Mouse (Mus musculus) midbrain, embryonic 13.5 days (tissue): ENCODE measurements around the gene Fuca1. TPM values are rescaled to one million over a fixed set of nuclear protein-coding genes. Genes with fewer than 3 reads are reported as not detected.
A peak's percentile ranks its signal among the peaks of the same experiment; 100 is the strongest.
"Not testable (repeated sequence)": the region's sequence is repeated elsewhere in the genome, so short reads cannot be mapped to it uniquely, and the experiment has no call there.

Source experiments
- ATAC-seq: fragments of 200-750 bp; cut with Nextera tagmentation; 2 replicates; pipeline ENCODE4 v1.8.0; 2017; ENCODE audit warnings: mild to moderate bottlenecking, moderate TSS enrichment, moderate library complexity
- H3K27ac ChIP-seq: fragments of 300-500 bp; sonication (generic); 2 replicates; pipeline ENCODE4 v1.5.1; 2015; ENCODE audit warnings: inconsistent platforms, mild to moderate bottlenecking, moderate library complexity
- H3K27me3 ChIP-seq: fragments of 300-500 bp; sonication (generic); 2 replicates; pipeline ENCODE4 v1.6.1; 2015; ENCODE audit warnings: mild to moderate bottlenecking, inconsistent platforms
- H3K36me3 ChIP-seq: fragments of 300-500 bp; sonication (generic); 2 replicates; pipeline ENCODE4 v1.6.1; 2015; ENCODE audit warnings: mild to moderate bottlenecking, inconsistent platforms
- H3K4me1 ChIP-seq: fragments of 300-500 bp; sonication (generic); replicated peaks from 2 replicates; pipeline ENCODE4 v1.6.1; 2015; ENCODE audit warnings: inconsistent platforms
- H3K4me2 ChIP-seq: fragments of 300-500 bp; sonication (generic); replicated peaks from 2 replicates; pipeline ENCODE4 v1.6.1; 2015; ENCODE audit warnings: moderate library complexity, mild to moderate bottlenecking, inconsistent platforms
- H3K4me3 ChIP-seq: fragments of 300-500 bp; sonication (generic); replicated peaks from 2 replicates; pipeline ENCODE4 v1.5.1; 2015; ENCODE audit warnings: mild to moderate bottlenecking, inconsistent platforms
- H3K9ac ChIP-seq: fragments of 300-500 bp; sonication (generic); replicated peaks from 2 replicates; pipeline ENCODE4 v1.6.1; 2015; ENCODE audit warnings: mild to moderate bottlenecking, inconsistent platforms
- H3K9me3 ChIP-seq: fragments of 300-500 bp; sonication (generic); 2 replicates; pipeline ENCODE4 v1.6.1; 2016; ENCODE audit warnings: mild to moderate bottlenecking, inconsistent platforms
- WGBS: fragments of 180-500 bp; shearing (Covaris S2); methylation state at CpG from one replicate; pipeline ENCODE4 v1.1.7; 2015; 5-methylcytosine and 5-hydroxymethylcytosine counted together
- polyA plus RNA-seq: library from polyadenylated mRNA; unstranded; fragments of >200 nt; fragmentation: Nextera tagmentation; extraction: Ambion mirVana; gene quantifications from 2 replicates; pipeline ENCODE4 v1.2.1, GENCODE M21; 2015

Fuca1 gene
- polyA plus RNA-seq, 1 experiment from 2014 or later = 49.5 TPM

- WGBS = 79% methylated on average over 13 of the region's 13 CpGs
- Histone ChIP-seq H3K36me3 (peaks cover 59% of the 10 kb centered on the region), H3K27me3 (no peaks in the 10 kb centered on the region), H3K9ac (peak overlapping the region; percentile 96), H3K4me2 (peak overlapping the region; percentile 98), H3K27ac (peak overlapping the region; percentile 74; the same call in 1 of the 2 replicates), H3K9me3 (no peaks in the 10 kb centered on the region), H3K4me1 (peaks cover 20% of the 10 kb centered on the region), H3K4me3 (peak overlapping the region; percentile 100)
- ATAC-seq = no peak
These were observed 52.6 kb downstream of the Fuca1 start for GRCm38 (mm10) chr4:135972911-135973811.

- Histone ChIP-seq H3K36me3 (peaks cover 37% of the 10 kb centered on the region), H3K9me3 (no peaks in the 10 kb centered on the region), H3K27me3 (no peaks in the 10 kb centered on the region), H3K4me2 (no peak overlapping the region), H3K4me1 (peaks cover 13% of the 10 kb centered on the region), H3K4me3 (no peak overlapping the region), H3K27ac (no peak overlapping the region), H3K9ac (no peak overlapping the region)
- WGBS = 94% methylated on average over 12 of the region's 12 CpGs
- ATAC-seq = no peak
These were observed 55.6 kb downstream of the Fuca1 start for GRCm38 (mm10) chr4:135976146-135976545.

- WGBS = 96% methylated on average over 5 of the region's 5 CpGs
- not testable (repeated sequence) for H3K27ac ChIP-seq, H3K4me1 ChIP-seq, H3K9me3 ChIP-seq, H3K27me3 ChIP-seq, ATAC-seq, H3K4me2 ChIP-seq, H3K4me3 ChIP-seq, H3K9ac ChIP-seq
- H3K36me3 ChIP-seq = peaks cover 54% of the 10 kb centered on the region
These were observed 59.7 kb downstream of the Fuca1 start for GRCm38 (mm10) chr4:135980223-135980622.

- H3K4me1 ChIP-seq = peaks cover 15% of the 10 kb centered on the region
- H3K4me3 ChIP-seq = no peak overlapping the region
- peaks cover 43% of the 10 kb centered on the region for H3K36me3 ChIP-seq
- H3K9me3 ChIP-seq = no peaks in the 10 kb centered on the region
- no peak for ATAC-seq
- no peak overlapping the region for H3K9ac ChIP-seq
- no peak overlapping the region for H3K4me2 ChIP-seq
- no peaks in the 10 kb centered on the region for H3K27me3 ChIP-seq
- no peak overlapping the region for H3K27ac ChIP-seq
- WGBS = 80% methylated on average over 7 of the region's 7 CpGs
These were observed 61.1 kb downstream of the Fuca1 start for GRCm38 (mm10) chr4:135981524-135982063.

GRCm38 (mm10) chr4:135984556-135984955 is 64.0 kb downstream of the Fuca1 start:
- ATAC-seq = no peak
- 92% methylated on average over 5 of the region's 5 CpGs for whole genome bisulfite sequencing
- Histone ChIP-seq H3K36me3 (peaks cover 29% of the 10 kb centered on the region), H3K9me3 (no peaks in the 10 kb centered on the region), H3K27ac (no peak overlapping the region), H3K9ac (no peak overlapping the region), H3K4me1 (peaks cover 21% of the 10 kb centered on the region), H3K4me2 (no peak overlapping the region), H3K27me3 (no peaks in the 10 kb centered on the region), H3K4me3 (no peak overlapping the region)

- Histone ChIP-seq H3K9me3 (no peaks in the 10 kb centered on the region), H3K4me2 (no peak overlapping the region; the same call in 1 of the 2 replicates), H3K4me3 (no peak overlapping the region; the same call in 1 of the 2 replicates), H3K27ac (no peak overlapping the region), H3K36me3 (peaks cover 29% of the 10 kb centered on the region), H3K27me3 (no peaks in the 10 kb centered on the region), H3K9ac (no peak overlapping the region), H3K4me1 (peaks cover 21% of the 10 kb centered on the region)
- no peak for ATAC-seq
- 92% methylated on average over 5 of the region's 5 CpGs for WGBS
These were observed 64.7 kb downstream of the Fuca1 start for GRCm38 (mm10) chr4:135985193-135985592.

GRCm38 (mm10) chr4:135985769-135986168 is 65.2 kb downstream of the Fuca1 start:
- ATAC-seq = no peak
- WGBS = 93% methylated on average over 7 of the region's 7 CpGs
- peak overlapping the region; percentile 96; the same call in 1 of the 2 replicates for H3K9ac ChIP-seq
- H3K9me3 ChIP-seq = no peaks in the 10 kb centered on the region
- H3K4me3 ChIP-seq = peak overlapping the region; percentile 92
- H3K27ac ChIP-seq = no peak overlapping the region
- H3K4me1 ChIP-seq = peaks cover 21% of the 10 kb centered on the region
- H3K4me2 ChIP-seq = peak overlapping the region; percentile 98
- H3K27me3 ChIP-seq = no peaks in the 10 kb centered on the region
- H3K36me3 ChIP-seq = peaks cover 29% of the 10 kb centered on the region

GRCm38 (mm10) chr4:135986301-135986942 is 65.9 kb downstream of the Fuca1 start:
- H3K36me3 ChIP-seq = peaks cover 29% of the 10 kb centered on the region
- H3K27ac ChIP-seq = peak overlapping the region; percentile 87
- H3K9me3 ChIP-seq = no peaks in the 10 kb centered on the region
- H3K4me3 ChIP-seq = peak overlapping the region; percentile 92
- no peaks in the 10 kb centered on the region for H3K27me3 ChIP-seq
- peak; percentile 31; the same call in 1 of the 2 replicates for ATAC-seq
- H3K4me2 ChIP-seq = peak overlapping the region; percentile 98
- 9% methylated on average over 23 of the region's 23 CpGs for WGBS
- H3K4me1 ChIP-seq = peaks cover 21% of the 10 kb centered on the region
- peak overlapping the region; percentile 96 for H3K9ac ChIP-seq

GRCm38 (mm10) chr4:135986943-135987710 is 66.6 kb downstream of the Fuca1 start, which contains the start of gene Pithd1:
Gene Pithd1 (minus strand): TSS chr4:135987264.
- H3K36me3 ChIP-seq = peaks cover 27% of the 10 kb centered on the region
- peak; percentile 96 for ATAC-seq
- peak within 1 kb of the TSS; percentile 98 for H3K4me2 ChIP-seq
- peak within 1 kb of the TSS; percentile 87 for H3K27ac ChIP-seq
- H3K4me3 ChIP-seq = peak within 1 kb of the TSS; percentile 92
- H3K4me1 ChIP-seq = peaks cover 21% of the 10 kb centered on the region
- WGBS = under 1% methylated on average over 78 of the region's 81 CpGs
- no peaks in the 10 kb centered on the region for H3K27me3 ChIP-seq
- H3K9me3 ChIP-seq = no peaks in the 10 kb centered on the region
- H3K9ac ChIP-seq = peak within 1 kb of the TSS; percentile 96

GRCm38 (mm10) chr4:135987714-135988113 is 67.2 kb downstream of the Fuca1 start:
- ATAC-seq = no peak
- peak overlapping the region; percentile 87 for H3K27ac ChIP-seq
- no peaks in the 10 kb centered on the region for H3K9me3 ChIP-seq
- H3K9ac ChIP-seq = peak overlapping the region; percentile 96
- peak overlapping the region; percentile 92 for H3K4me3 ChIP-seq
- H3K36me3 ChIP-seq = peaks cover 24% of the 10 kb centered on the region
- H3K27me3 ChIP-seq = no peaks in the 10 kb centered on the region
- H3K4me2 ChIP-seq = peak overlapping the region; percentile 98
- 71% methylated on average over 9 of the region's 9 CpGs for WGBS
- peaks cover 21% of the 10 kb centered on the region for H3K4me1 ChIP-seq
